Mouse (Mus musculus) forebrain, postnatal 0 days (tissue): Measurements from ENCODE around the gene Dnajc1. TPM values are rescaled to one million over a fixed set of nuclear protein-coding genes. Genes with fewer than 3 reads are reported as not detected.

Source experiments
- ATAC-seq: fragments of 200-750 bp; cut with Nextera tagmentation; 2 replicates; pipeline ENCODE4 v1.8.0; 2017; ENCODE audit warnings: mild to moderate bottlenecking, moderate library complexity
- DNase-seq: peaks from one replicate; pipeline ENCODE4 v3.0.0-alpha.2; 2015
- H3K27ac ChIP-seq: fragments of 300-500 bp; sonication (generic); 2 replicates; pipeline ENCODE4 v1.5.1; 2014; ENCODE audit warnings: low read depth, mild to moderate bottlenecking, antibody characterized with exemption, low read length, moderate library complexity, mixed read lengths
- H3K27me3 ChIP-seq: fragments of 300-500 bp; sonication (generic); 2 replicates; pipeline ENCODE4 v1.6.1; 2014; ENCODE audit warnings: mild to moderate bottlenecking, low read length, mixed read lengths; ENCODE audit not compliant: insufficient read depth
- H3K36me3 ChIP-seq: fragments of 300-500 bp; sonication (generic); 2 replicates; pipeline ENCODE4 v1.6.1; 2014; ENCODE audit warnings: mild to moderate bottlenecking, moderate library complexity; ENCODE audit not compliant: insufficient read depth
- H3K4me1 ChIP-seq: fragments of 300-500 bp; sonication (generic); 2 replicates; pipeline ENCODE4 v1.6.1; 2014; ENCODE audit warnings: antibody characterized with exemption; ENCODE audit not compliant: insufficient read depth
- H3K4me2 ChIP-seq: fragments of 300-500 bp; sonication (generic); 2 replicates; pipeline ENCODE4 v1.6.1; 2014; ENCODE audit warnings: low read depth, mild to moderate bottlenecking, moderate library complexity
- H3K4me3 ChIP-seq: fragments of 300-500 bp; sonication (generic); 2 replicates; pipeline ENCODE4 v1.5.1; 2014; ENCODE audit warnings: low read depth, low read length, mixed read lengths
- H3K9ac ChIP-seq: fragments of 300-500 bp; sonication (generic); 2 replicates; pipeline ENCODE4 v1.6.1; 2014; ENCODE audit warnings: mild to moderate bottlenecking
- H3K9me3 ChIP-seq: fragments of 300-500 bp; sonication (generic); 2 replicates; pipeline ENCODE4 v1.6.1; 2016; ENCODE audit warnings: low read length
- CTCF ChIP-seq: sonication (generic); IDR thresholded peaks from 2 replicates; pipeline ENCODE4 v1.5.1; 2016; ENCODE audit warnings: antibody characterized with exemption, control low read depth, low read depth
- WGBS: fragments of 180-500 bp; shearing (Covaris S2); extraction: QIAGEN DNeasy Blood & Tissue Kit; methylation state at CpG from one replicate; pipeline ENCODE4 v1.1.7; 2014; 5-methylcytosine and 5-hydroxymethylcytosine counted together
- polyA plus RNA-seq: library from polyadenylated mRNA; unstranded; fragments of >200 nt; fragmentation: Nextera tagmentation; extraction: Ambion mirVana; gene quantifications from 2 replicates; pipeline ENCODE4 v1.2.1, GENCODE M21; 2015
- total RNA-seq: library from RNA; depleted of rRNA; stranded (reverse); fragments of >200 nt; gene quantifications from 2 replicates; pipeline ENCODE4 v1.2.3, GENCODE M21; 2014

Dnajc1 gene
- total and polyA plus RNA-seq, 2 experiments from 2014 or later: 15.7 to 18.7 TPM

DNA sequence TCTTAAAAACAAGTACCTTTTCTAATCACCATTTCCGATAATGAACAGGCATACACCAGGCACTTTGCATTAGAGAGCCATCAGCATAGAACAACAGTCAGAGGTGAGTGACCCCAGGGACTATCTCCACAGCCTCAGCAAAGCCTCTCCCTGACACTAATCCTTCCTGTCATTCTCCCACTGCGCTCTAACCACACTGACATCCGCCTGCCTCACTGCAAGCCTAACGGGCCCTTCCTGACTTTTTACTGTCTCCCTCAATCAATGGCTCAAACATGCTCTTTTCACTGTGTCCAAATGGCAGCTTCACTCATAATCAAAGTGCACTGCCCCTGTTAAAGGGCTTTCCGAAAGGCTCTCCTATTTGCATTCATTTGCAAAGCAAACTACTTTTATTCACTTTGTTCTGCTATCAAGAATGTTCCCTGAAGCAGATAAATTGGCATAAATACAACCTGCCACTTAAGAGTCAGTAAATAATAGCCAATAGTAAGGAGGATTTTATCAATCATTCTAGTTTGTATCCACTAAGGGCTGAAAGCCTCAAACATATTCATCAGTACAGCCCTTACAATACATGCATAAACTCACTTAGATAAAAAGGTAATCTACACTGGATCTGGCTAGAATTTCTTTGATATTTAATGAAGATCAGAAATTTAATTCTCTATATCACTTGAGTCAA lies 159.6 kb downstream of the Dnajc1 start:
- Histone ChIP-seq H3K27me3 (no peaks in the 10 kb centered on the region), H3K4me1 (no peaks in the 10 kb centered on the region), H3K36me3 (no peaks in the 10 kb centered on the region), H3K9me3 (no peaks in the 10 kb centered on the region), H3K27ac (no peak overlapping the region), H3K9ac (no peak overlapping the region), H3K4me2 (no peak overlapping the region), H3K4me3 (no peak overlapping the region)
- 9% methylated on average over 5 of the region's 5 CpGs for WGBS
- no peak for TF ChIP-seq CTCF
- ATAC-seq (no peak), DNase-seq (no peak)

DNA sequence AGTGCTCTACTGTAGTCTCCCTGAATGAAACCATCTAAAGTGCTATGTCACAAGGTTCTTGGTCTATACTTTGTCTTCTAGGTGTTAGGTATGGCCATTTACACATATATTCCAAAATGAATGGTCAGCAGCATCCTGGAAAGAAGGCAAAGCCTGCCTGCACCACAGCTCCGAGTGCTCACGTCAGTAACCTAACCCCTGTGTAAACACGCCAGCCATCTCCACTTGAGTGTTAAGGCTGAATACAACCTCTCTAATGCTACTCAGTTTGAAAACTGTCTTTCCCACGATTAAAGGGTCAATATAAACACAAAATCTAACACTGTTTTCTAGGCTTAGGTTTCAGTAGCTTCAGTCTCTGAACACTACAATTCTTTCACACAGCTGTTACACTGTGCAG lies 161.5 kb downstream of the Dnajc1 start:
- Histone ChIP-seq H3K4me1 (no peaks in the 10 kb centered on the region), H3K4me3 (no peak overlapping the region), H3K27ac (no peak overlapping the region), H3K36me3 (no peaks in the 10 kb centered on the region), H3K4me2 (no peak overlapping the region), H3K27me3 (no peaks in the 10 kb centered on the region), H3K9ac (no peak overlapping the region), H3K9me3 (no peaks in the 10 kb centered on the region)
- DNase-seq (no peak), ATAC-seq (no peak)
- no peak for TF ChIP-seq CTCF
- 84% methylated on average over 4 of the region's 4 CpGs for WGBS

DNA sequence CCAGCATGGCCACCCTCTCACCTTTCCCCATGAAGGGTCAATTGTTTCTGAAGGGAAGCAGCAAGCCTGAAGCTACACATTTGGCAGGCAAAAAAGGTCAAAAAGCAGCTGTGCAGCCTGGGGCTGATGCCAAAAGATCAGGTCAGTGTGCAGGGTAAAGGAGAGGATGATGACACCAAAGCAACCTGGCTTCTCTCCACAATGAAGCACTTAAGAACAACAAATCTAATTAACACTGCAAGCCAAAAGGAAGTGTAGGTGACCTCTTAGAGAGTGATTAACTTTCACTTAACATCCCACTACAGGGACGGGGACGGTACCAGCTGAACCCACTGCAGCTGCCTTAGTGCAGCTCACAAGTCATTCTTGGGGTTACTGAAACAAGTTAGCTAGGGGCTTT lies 163.4 kb downstream of the Dnajc1 start:
- no peaks in the 10 kb centered on the region for H3K36me3 ChIP-seq
- H3K27ac ChIP-seq: no peak overlapping the region
- ATAC-seq (no peak), DNase-seq (no peak)
- WGBS: 20% methylated on average over 2 of the region's 2 CpGs
- H3K9me3 ChIP-seq: no peaks in the 10 kb centered on the region
- no peak overlapping the region for H3K9ac ChIP-seq
- H3K27me3 ChIP-seq: no peaks in the 10 kb centered on the region
- H3K4me1 ChIP-seq: no peaks in the 10 kb centered on the region
- TF ChIP-seq CTCF: no peak
- no peak overlapping the region for H3K4me3 ChIP-seq
- H3K4me2 ChIP-seq: no peak overlapping the region

DNA sequence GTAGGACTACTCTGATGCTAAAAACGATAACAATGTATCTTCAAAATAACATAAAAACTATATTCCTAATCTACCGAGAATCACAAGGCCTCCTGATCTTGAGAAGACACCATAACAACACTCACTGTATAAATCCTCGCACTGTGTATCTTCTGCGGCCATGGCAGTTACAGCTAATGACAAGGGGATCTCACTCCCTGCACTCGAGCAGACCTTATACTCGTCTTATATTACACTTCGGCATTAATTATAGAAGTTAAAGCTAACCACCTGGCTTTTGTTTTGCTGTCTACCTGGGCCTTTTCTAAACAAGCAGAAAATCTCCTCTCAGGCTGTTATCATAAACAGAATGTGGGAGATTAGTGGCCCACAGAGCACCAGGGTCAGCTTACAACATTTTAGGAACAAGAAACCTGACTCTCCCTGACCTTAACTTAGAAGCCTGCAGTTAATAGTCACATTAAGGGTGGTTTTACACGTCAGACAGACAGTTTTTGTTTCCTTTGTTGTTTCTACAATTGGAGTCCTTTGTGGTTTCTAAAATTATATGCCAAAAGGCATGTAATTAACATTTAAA lies 164.1 kb downstream of the Dnajc1 start:
- H3K27me3 ChIP-seq: no peaks in the 10 kb centered on the region

DNA sequence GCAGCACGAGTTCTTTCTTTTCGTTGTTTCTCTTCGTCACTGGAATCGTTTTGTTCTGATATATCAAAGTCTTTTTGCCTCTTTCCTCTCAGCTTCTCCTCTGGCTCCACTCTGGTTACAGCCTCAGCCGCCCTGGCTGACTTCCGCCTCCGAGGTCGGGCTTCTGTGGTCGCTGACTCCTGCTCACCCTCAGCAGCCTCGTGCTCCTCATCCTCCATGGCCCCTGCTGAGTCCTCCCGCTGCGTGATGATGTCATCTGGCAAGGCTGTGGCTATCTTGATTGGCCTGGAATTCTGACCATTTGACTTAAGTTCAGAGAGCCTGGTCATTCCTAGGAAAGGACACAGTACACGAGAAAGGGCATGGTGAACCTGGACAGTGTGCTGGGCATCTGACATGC lies 173.1 kb downstream of the Dnajc1 start:
- Histone ChIP-seq H3K4me3 (no peak overlapping the region), H3K27me3 (no peaks in the 10 kb centered on the region), H3K9ac (no peak overlapping the region), H3K36me3 (peaks cover 27% of the 10 kb centered on the region), H3K27ac (no peak overlapping the region), H3K4me2 (no peak overlapping the region), H3K4me1 (no peaks in the 10 kb centered on the region), H3K9me3 (no peaks in the 10 kb centered on the region)
- DNase-seq (no peak), ATAC-seq (no peak)
- 79% methylated on average over 13 of the region's 13 CpGs for WGBS
- TF ChIP-seq CTCF: no peak

More for the DNA sequence above, 164.1 kb downstream of the Dnajc1 start:
- DNase-seq (no peak), ATAC-seq (no peak)
- Histone ChIP-seq H3K4me1 (no peaks in the 10 kb centered on the region), H3K4me2 (no peak overlapping the region), H3K9me3 (no peaks in the 10 kb centered on the region), H3K27ac (no peak overlapping the region), H3K9ac (no peak overlapping the region), H3K4me3 (no peak overlapping the region), H3K36me3 (no peaks in the 10 kb centered on the region)
- WGBS: 78% methylated on average over 8 of the region's 8 CpGs
- TF ChIP-seq CTCF: no peak

DNA sequence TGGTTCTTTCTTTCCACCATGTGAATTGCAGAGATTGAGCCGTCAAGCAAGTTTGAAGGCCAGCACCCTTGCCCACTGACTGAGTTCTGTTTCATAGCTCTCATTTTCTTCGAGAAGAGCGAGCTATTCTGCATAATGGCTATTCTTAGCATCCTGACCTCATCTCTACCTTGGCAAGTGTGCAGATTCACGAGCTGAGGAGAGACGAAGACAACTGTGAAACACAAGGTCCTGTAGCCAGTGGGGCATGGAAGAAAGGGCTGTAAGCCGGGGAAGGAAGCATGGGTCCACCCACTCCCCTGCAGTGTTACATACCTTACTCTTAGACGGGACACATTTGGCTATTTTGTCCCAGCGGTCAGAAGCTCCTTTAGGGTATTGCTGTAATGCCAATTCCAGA lies 173.5 kb downstream of the Dnajc1 start:
- H3K27ac ChIP-seq: no peak overlapping the region
- no peak overlapping the region for H3K9ac ChIP-seq
- ATAC-seq (no peak), DNase-seq (no peak)
- no peaks in the 10 kb centered on the region for H3K4me1 ChIP-seq
- H3K4me3 ChIP-seq: no peak overlapping the region
- TF ChIP-seq CTCF: no peak
- WGBS: 71% methylated on average over 8 of the region's 8 CpGs
- no peaks in the 10 kb centered on the region for H3K9me3 ChIP-seq
- H3K36me3 ChIP-seq: peaks cover 32% of the 10 kb centered on the region
- H3K4me2 ChIP-seq: no peak overlapping the region
- no peaks in the 10 kb centered on the region for H3K27me3 ChIP-seq

DNA sequence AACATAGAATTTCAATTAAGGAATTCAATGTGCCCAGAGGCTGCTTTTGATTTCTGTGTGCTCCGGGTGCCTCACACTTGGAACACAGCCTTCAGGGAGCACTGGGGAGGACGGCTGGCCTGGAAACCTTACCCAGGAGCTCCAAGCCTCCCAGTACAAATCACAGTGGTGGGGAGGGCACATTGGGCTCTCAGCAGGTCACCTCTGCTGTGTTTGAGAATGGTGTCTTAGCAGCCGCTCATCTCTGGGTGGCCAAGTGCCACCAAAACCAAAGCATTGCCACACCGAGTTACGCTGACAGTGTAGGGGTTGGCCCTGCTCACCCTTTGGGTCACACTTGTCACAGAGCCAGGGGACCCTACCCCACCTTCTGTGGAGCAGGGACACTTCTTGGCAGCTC lies 174.1 kb downstream of the Dnajc1 start:
- TF ChIP-seq CTCF: no peak
- Histone ChIP-seq H3K4me2 (no peak overlapping the region), H3K4me3 (no peak overlapping the region), H3K9me3 (no peaks in the 10 kb centered on the region), H3K27me3 (no peaks in the 10 kb centered on the region), H3K36me3 (peaks cover 36% of the 10 kb centered on the region), H3K27ac (no peak overlapping the region), H3K9ac (no peak overlapping the region), H3K4me1 (no peaks in the 10 kb centered on the region)
- ATAC-seq (no peak), DNase-seq (no peak)
- 60% methylated on average over 5 of the region's 5 CpGs for WGBS
